Mouse (Mus musculus): ENCODE measurements around the gene Sapcd2.

- peak; percentile 71 for TF ChIP-seq CTCF (IDR thresholded peaks at IDR 0.05; ENCODE audit: control insufficient read depth, insufficient read depth, insufficient read length)
- TF ChIP-seq USF1 (IDR thresholded peaks at IDR 0.05; ENCODE audit: low read depth) = no peak
- TF ChIP-seq MAX (IDR thresholded peaks at IDR 0.05) = no peak
- no peak for TF ChIP-seq MYOG (IDR thresholded peaks at IDR 0.05; ENCODE audit: control insufficient read depth, extremely low read depth, insufficient read length)
- TF ChIP-seq CEBPB (IDR thresholded peaks at IDR 0.05; ENCODE audit: low read depth) = no peak
- no peak for TF ChIP-seq MYOD1 (IDR thresholded peaks at IDR 0.05; ENCODE audit: control insufficient read depth, insufficient read length, low read depth)
These were observed 28.6 kb downstream of the Sapcd2 start for GRCm38 (mm10) chr2:25400764-25401163.

Data from C2C12 (cell line).